Mouse (Mus musculus): ENCODE results near the gene Gm44790. TPM values are rescaled to one million over a fixed set of nuclear protein-coding genes. Genes with fewer than 3 reads are reported as not detected.
"Not testable (repeated sequence)": the region's sequence is repeated elsewhere in the genome, so short reads cannot be mapped to it uniquely, and the experiment has no call there.

The Gm44790 gene
- polyA plus RNA-seq, 1 experiment from 2014 or later, result not detected

DNA sequence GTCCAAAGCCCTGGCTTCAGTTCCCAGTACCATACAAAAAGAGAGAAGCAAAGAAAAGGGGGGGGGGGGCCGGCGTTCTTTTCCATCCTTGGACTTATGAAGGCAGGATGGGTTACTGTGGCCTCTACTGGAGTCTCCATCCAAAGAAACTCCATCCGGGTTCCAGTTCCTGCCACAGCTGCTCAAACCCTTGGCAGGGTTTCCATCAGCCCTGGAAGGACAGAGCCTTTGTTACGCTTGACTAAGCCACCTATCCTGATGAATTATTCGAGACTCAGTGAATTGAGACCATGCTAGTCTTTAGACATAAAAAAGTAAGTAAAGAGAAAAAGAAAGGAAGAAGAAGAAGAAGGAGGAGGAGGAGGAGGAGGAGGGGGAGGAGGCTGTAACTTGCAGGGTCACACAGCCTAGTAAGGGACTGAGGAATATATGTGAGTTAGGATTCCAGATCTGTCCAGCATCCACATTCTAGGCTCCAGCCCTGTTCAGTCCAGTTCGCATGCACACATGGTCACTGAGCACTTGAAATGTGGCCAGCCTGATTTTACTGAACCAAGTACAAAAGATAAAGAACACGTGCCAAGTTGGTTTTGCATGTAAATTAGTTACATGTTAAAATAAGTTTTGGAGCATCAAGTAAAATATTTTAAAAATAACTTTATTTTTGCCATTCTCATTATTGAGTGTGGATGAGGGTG, 59.6 kb downstream of the Gm44790 start:
- no peak overlapping the region for H3K27ac ChIP-seq (ENCODE audit: low read depth, low read length)
- H3K4me2 ChIP-seq (replicated peaks; ENCODE audit: low read depth, low read length), result no peak overlapping the region
- H3K9ac ChIP-seq (ENCODE audit: low read depth, low read length), result no peak overlapping the region
- H3K4me1 ChIP-seq (replicated peaks; ENCODE audit: control insufficient read depth, insufficient read depth, low read length), result peaks cover 4% of the 10 kb centered on the region
- H3K36me3 ChIP-seq (ENCODE audit: control insufficient read depth, insufficient read depth, low read length), result no peaks in the 10 kb centered on the region
- ATAC-seq (ENCODE audit: low FRiP score) (no peak), DNase-seq (ENCODE audit: low spot score) (no peak)
- no peaks in the 10 kb centered on the region for H3K27me3 ChIP-seq (ENCODE audit: control insufficient read depth, insufficient read depth, low read length)
- no peaks in the 10 kb centered on the region for H3K9me3 ChIP-seq (ENCODE audit: control insufficient read depth, low read length)
- WGBS, result 80% methylated on average over 6 of the region's 7 CpGs
- H3K4me3 ChIP-seq (ENCODE audit: low read depth, low read length), result no peak overlapping the region

DNA sequence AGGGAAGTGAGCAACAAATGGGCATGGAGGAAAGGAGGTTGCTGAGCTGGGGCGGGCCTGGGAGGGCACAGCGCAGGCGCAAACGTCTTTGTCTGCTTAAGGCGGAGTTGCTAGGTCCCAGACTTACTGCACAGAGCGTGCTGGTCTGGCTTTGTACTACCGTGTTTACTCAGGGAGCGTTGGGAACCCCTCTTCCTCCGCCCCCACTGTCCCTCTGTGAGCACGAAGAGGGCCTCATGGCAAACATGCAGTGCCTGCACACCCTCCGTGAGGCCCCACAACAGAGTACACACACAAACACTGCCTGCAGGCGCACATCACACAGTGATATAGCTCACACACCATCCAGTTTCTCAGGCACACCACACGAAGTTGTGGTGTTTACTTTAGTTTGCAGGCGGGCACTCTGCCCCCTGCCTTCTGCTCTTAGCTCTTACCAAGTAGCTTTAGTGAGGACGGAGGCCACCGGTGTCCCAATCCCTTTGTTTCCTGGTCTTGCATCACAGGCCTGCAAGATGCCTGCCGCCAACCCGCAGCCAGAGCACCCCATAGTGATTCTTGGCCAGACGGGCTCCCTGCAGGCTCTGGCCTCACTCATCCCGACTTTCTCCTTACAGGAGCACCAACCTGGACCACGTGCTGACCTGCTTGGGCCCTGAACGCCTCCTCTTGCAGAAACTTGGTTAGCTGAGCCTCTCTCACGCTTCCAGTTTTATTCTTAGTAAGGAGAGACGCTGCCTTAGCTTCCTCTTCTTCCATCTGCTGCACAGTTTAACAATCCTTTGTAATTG, 61.1 kb downstream of the Gm44790 start:
- DNase-seq (ENCODE audit: low spot score) (peak; percentile 86), ATAC-seq (ENCODE audit: low FRiP score) (peak; percentile 94)
- no peaks in the 10 kb centered on the region for H3K9me3 ChIP-seq (ENCODE audit: control insufficient read depth, low read length)
- H3K4me1 ChIP-seq (replicated peaks; ENCODE audit: control insufficient read depth, insufficient read depth, low read length), result peaks cover 4% of the 10 kb centered on the region
- peak overlapping the region; percentile 64 for H3K9ac ChIP-seq (ENCODE audit: low read depth, low read length)
- 10% methylated on average over 24 of the region's 24 CpGs for WGBS
- no peaks in the 10 kb centered on the region for H3K27me3 ChIP-seq (ENCODE audit: control insufficient read depth, insufficient read depth, low read length)
- no peaks in the 10 kb centered on the region for H3K36me3 ChIP-seq (ENCODE audit: control insufficient read depth, insufficient read depth, low read length)
- peak overlapping the region; percentile 25; the same call in 1 of the 2 replicates for H3K4me2 ChIP-seq (replicated peaks; ENCODE audit: low read depth, low read length)
- H3K27ac ChIP-seq (ENCODE audit: low read depth, low read length), result peak overlapping the region; percentile 93
- no peak overlapping the region for H3K4me3 ChIP-seq (ENCODE audit: low read depth, low read length)

DNA sequence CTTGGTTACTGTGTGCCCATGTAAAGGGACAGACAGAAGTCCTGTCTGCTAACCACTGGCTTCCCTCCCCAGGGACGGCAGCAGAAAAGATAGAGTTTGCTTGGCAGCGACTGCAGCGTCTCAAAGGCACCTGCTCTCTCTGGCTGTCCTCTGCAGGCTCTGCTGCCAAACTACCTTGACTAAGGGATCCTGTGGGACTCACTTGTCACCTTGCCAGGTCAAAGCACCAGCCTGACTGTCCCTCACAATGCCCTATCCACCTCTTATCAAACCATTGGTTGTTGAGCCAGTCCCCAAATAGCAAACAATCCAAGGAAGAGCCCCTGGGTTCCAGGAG, 61.7 kb downstream of the Gm44790 start:
- Histone ChIP-seq H3K27me3 (ENCODE audit: control insufficient read depth, insufficient read depth, low read length) (no peaks in the 10 kb centered on the region), H3K27ac (ENCODE audit: low read depth, low read length) (peak overlapping the region; percentile 93), H3K9me3 (ENCODE audit: control insufficient read depth, low read length) (no peaks in the 10 kb centered on the region), H3K36me3 (ENCODE audit: control insufficient read depth, insufficient read depth, low read length) (no peaks in the 10 kb centered on the region), H3K4me3 (ENCODE audit: low read depth, low read length) (no peak overlapping the region), H3K9ac (ENCODE audit: low read depth, low read length) (peak overlapping the region; percentile 64), H3K4me2 (replicated peaks; ENCODE audit: low read depth, low read length) (no peak overlapping the region), H3K4me1 (replicated peaks; ENCODE audit: control insufficient read depth, insufficient read depth, low read length) (peaks cover 4% of the 10 kb centered on the region)
- no peak for DNase-seq (ENCODE audit: low spot score)
- 44% methylated on average over 3 of the region's 3 CpGs for WGBS
- ATAC-seq (ENCODE audit: low FRiP score), result no peak

DNA sequence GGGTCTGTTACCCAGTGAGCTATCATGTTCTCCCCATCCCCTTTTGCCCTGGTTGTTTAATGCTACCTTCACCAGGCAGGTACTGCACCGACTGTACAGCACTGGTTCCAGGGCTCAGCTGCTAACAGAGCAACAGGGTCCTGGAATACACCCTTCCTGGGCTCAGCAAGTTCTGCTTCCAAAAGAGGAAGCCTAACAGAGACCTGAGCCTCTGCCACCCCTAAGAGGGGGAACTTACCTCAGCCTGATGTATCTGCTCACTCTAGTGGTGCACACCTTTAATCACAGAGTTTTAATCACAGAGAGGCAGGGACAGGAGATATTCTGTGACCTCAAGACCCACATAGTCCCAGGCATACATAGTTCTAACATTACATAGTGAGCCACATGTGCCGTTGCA, 63.5 kb downstream of the Gm44790 start:
- Histone ChIP-seq H3K27ac (ENCODE audit: low read depth, low read length) (no peak overlapping the region), H3K9me3 (ENCODE audit: control insufficient read depth, low read length) (no peaks in the 10 kb centered on the region), H3K27me3 (ENCODE audit: control insufficient read depth, insufficient read depth, low read length) (no peaks in the 10 kb centered on the region), H3K4me1 (replicated peaks; ENCODE audit: control insufficient read depth, insufficient read depth, low read length) (peaks cover 4% of the 10 kb centered on the region), H3K4me2 (replicated peaks; ENCODE audit: low read depth, low read length) (no peak overlapping the region), H3K9ac (ENCODE audit: low read depth, low read length) (no peak overlapping the region), H3K4me3 (ENCODE audit: low read depth, low read length) (no peak overlapping the region), H3K36me3 (ENCODE audit: control insufficient read depth, insufficient read depth, low read length) (no peaks in the 10 kb centered on the region)
- DNase-seq (ENCODE audit: low spot score) (no peak), ATAC-seq (ENCODE audit: low FRiP score) (no peak)
- WGBS, result 96% methylated on average over 2 of the region's 2 CpGs

DNA sequence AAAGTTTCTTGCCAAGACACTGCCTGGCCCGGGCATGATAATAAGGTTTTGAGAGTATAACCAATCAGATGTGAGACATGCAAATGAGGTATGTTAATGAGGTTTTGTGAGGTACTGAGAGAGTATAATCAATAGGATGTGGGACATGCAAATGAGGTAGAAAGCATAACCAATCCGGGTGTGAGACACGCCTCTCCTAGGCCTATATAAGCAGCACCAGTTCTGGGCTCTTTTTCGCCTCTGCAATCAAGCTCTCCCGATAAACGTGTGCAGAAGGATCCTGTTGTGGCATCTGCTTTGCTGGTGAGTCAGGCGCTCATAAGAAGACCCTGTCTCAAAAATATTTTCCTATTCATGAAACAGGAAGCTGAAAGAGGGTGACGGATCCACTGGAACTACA, 64.0 kb downstream of the Gm44790 start:
- not testable (repeated sequence) for H3K27me3 ChIP-seq (ENCODE audit: control insufficient read depth, insufficient read depth, low read length); H3K27ac ChIP-seq (ENCODE audit: low read depth, low read length); H3K4me2 ChIP-seq (replicated peaks; ENCODE audit: low read depth, low read length); H3K36me3 ChIP-seq (ENCODE audit: control insufficient read depth, insufficient read depth, low read length); ATAC-seq (ENCODE audit: low FRiP score); H3K9me3 ChIP-seq (ENCODE audit: control insufficient read depth, low read length); H3K4me1 ChIP-seq (replicated peaks; ENCODE audit: control insufficient read depth, insufficient read depth, low read length); DNase-seq (ENCODE audit: low spot score); H3K9ac ChIP-seq (ENCODE audit: low read depth, low read length); H3K4me3 ChIP-seq (ENCODE audit: low read depth, low read length)
- WGBS, result 94% methylated on average over 8 of the region's 8 CpGs

DNA sequence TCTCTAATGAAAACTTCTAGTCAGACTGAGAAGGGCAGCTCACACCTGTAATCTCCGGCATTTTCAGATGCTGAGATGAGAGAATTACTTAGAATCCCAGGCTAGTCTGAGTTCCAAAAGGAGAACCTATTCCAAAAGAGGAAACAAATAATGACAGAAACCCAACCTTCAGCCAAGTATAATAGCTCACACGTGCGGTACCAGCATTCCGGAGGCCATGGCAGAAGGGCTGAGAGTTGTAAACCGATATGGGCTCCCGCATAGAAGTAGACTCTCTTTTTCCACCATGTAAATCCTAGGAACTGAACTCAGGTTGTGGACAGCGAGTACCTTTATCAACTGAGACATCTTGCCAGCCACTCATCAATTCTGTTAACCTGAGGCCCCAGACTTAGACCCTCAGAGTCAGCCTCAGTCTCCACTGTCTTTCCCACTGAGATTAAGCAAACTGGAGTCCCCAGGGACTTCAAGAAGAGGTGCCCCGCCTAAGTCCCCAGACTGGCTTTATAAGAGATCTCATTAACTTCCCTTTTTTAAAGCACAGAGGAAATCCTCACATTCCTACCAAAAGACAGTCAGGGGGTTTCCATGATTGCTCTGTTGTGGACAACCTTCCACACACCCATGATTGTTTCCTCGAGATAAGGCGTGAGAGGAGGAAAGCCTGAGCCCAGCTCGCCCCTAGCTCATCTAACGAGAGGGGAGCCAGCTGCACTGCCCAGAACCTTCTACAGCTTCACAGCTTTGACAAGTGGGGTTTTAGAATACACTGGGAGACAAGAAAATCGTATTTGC, 67.2 kb downstream of the Gm44790 start:
- H3K4me1 ChIP-seq (replicated peaks; ENCODE audit: control insufficient read depth, insufficient read depth, low read length), result no peaks in the 10 kb centered on the region
- no peak overlapping the region for H3K4me3 ChIP-seq (ENCODE audit: low read depth, low read length)
- no peak overlapping the region for H3K4me2 ChIP-seq (replicated peaks; ENCODE audit: low read depth, low read length)
- no peaks in the 10 kb centered on the region for H3K9me3 ChIP-seq (ENCODE audit: control insufficient read depth, low read length)
- H3K9ac ChIP-seq (ENCODE audit: low read depth, low read length), result no peak overlapping the region
- DNase-seq (ENCODE audit: low spot score) (no peak), ATAC-seq (ENCODE audit: low FRiP score) (no peak)
- no peaks in the 10 kb centered on the region for H3K27me3 ChIP-seq (ENCODE audit: control insufficient read depth, insufficient read depth, low read length)
- WGBS, result 74% methylated on average over 13 of the region's 13 CpGs
- H3K27ac ChIP-seq (ENCODE audit: low read depth, low read length), result no peak overlapping the region
- H3K36me3 ChIP-seq (ENCODE audit: control insufficient read depth, insufficient read depth, low read length), result no peaks in the 10 kb centered on the region

DNA sequence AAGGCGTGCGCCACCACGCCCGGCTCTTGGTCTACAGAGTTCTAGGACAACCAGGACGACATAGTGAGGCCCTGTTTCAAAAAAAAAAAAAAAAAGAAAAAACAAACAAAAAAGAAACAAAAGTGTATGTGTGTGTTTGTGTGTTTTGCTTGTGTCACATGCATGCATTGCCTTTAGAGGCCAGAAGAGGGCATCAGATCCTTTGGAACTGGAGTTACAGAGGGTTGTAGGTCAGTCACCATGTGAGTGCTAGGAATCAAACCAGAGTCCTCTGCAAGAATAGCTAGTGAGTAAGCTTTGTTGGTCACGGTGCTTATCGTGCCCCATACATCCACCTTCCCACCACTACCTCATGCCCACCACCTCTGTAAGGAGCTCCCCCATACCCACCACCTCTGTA, 68.3 kb downstream of the Gm44790 start:
- WGBS, result 95% methylated on average over 7 of the region's 7 CpGs
- Histone ChIP-seq H3K9me3 (ENCODE audit: control insufficient read depth, low read length) (no peaks in the 10 kb centered on the region), H3K36me3 (ENCODE audit: control insufficient read depth, insufficient read depth, low read length) (no peaks in the 10 kb centered on the region), H3K9ac (ENCODE audit: low read depth, low read length) (no peak overlapping the region), H3K4me1 (replicated peaks; ENCODE audit: control insufficient read depth, insufficient read depth, low read length) (no peaks in the 10 kb centered on the region), H3K4me2 (replicated peaks; ENCODE audit: low read depth, low read length) (no peak overlapping the region), H3K27ac (ENCODE audit: low read depth, low read length) (no peak overlapping the region), H3K27me3 (ENCODE audit: control insufficient read depth, insufficient read depth, low read length) (no peaks in the 10 kb centered on the region), H3K4me3 (ENCODE audit: low read depth, low read length) (no peak overlapping the region)
- DNase-seq (ENCODE audit: low spot score) (no peak), ATAC-seq (ENCODE audit: low FRiP score) (no peak)
